Mouse (Mus musculus) urinary bladder, adult 2 months (tissue): ENCODE results near the gene Ntsr2. TPM values are rescaled to one million over a fixed set of nuclear protein-coding genes. Genes with fewer than 3 reads are reported as not detected.

ENCODE experiments used
- DNase-seq: peaks from one replicate; pipeline ENCODE4 v3.0.0; 2022; ENCODE audit warnings: low spot score
- polyA plus RNA-seq: library from polyadenylated mRNA; depleted of rRNA; stranded (reverse); fragments of >200 nt; gene quantifications from 2 replicates; pipeline ENCODE4 v1.2.3, GENCODE M21; 2012; rRNA removed

Gene Ntsr2
- 0.13 and 0.22 TPM in 2 replicates for polyA plus RNA-seq

DNA sequence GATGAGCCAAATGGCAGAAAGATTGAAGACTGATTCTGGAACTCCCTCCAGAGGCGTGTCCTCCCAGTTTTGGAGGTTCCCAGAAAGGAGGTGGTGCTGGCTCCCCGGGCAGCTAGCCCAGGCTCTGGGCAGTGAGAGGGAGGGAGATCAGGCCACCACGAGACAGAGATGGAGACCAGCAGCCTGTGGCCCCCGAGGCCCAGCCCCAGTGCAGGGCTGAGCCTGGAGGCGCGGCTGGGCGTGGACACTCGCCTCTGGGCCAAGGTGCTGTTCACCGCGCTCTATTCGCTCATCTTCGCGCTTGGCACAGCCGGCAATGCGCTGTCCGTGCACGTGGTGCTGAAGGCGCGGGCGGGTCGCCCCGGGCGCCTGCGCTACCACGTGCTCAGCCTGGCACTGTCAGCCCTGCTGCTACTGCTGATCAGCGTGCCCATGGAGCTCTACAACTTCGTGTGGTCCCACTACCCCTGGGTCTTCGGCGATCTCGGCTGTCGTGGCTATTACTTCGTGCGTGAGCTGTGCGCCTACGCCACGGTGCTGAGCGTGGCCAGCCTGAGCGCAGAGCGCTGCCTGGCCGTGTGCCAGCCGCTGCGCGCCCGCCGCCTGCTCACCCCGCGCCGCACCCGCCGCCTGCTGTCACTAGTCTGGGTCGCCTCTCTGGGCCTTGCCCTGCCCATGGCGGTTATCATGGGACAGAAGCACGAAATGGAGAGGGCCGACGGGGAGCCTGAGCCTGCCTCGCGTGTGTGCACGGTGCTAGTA is at the start of gene Ntsr2:
Gene Ntsr2 (plus strand): TSS at position 51 of the 762 bp plus-strand sequence.
- DNase-seq = peak; percentile 68

- no peak for DNase-seq
Measured at GRCm38 (mm10) chr12:16605624-16606023, 47.6 kb upstream of the Ntsr2 start.

DNA sequence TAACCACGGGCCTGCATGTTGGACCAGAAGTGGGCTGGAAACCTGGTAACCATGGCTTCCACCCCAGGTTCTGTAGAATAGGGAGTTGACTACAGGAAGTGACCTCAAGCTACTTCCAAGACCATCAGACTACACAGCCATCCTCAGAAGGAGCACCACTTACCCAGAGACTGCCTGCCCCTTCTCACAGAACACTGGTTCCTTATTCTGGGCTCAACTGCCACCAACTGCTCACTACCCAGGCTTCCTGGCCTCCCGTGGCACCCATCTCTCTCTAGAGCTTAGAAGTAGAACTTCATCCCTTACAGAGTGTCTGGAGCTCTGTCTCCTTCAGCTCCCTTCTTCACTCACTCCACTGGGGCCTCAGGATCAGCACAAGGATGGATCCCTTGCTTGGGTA is 42.2 kb upstream of the Ntsr2 start, which contains the start of gene Lpin1:
Gene Lpin1 (minus strand): TSS at position 31 of the 400 bp plus-strand sequence.
- no peak for DNase-seq

- DNase-seq = no peak
Measured at GRCm38 (mm10) chr12:16614556-16614955, 38.6 kb upstream of the Ntsr2 start.

- no peak for DNase-seq
Measured at GRCm38 (mm10) chr12:16615738-16616137, 37.4 kb upstream of the Ntsr2 start.

GRCm38 (mm10) chr12:16618512-16619274 is 34.5 kb upstream of the Ntsr2 start:
- DNase-seq = peak; percentile 41

GRCm38 (mm10) chr12:16619453-16619852 is 33.7 kb upstream of the Ntsr2 start:
- DNase-seq = no peak

DNA sequence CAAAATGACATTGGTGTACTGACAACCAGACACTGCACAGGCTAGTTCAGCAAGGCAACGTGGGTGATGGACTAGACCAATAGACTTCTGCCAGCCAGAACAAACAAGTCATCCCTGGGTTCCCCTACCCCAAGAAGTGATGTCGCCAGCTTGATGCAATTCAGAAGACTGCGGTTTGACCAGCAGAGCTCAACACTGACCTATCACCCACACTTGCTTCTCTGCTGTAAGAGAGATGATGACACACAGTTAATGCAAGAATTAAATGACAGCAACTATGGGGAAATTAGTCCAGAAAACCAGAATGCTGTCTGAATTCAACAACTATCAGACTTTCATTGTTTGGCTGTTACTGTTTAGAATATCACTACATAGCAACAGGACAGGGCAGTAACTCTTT is 33.0 kb upstream of the Ntsr2 start:
- no peak for DNase-seq

- DNase-seq = no peak
Measured at GRCm38 (mm10) chr12:16630152-16630865, 22.9 kb upstream of the Ntsr2 start.

GRCm38 (mm10) chr12:16630866-16631185 is 22.4 kb upstream of the Ntsr2 start:
- no peak for DNase-seq

DNA sequence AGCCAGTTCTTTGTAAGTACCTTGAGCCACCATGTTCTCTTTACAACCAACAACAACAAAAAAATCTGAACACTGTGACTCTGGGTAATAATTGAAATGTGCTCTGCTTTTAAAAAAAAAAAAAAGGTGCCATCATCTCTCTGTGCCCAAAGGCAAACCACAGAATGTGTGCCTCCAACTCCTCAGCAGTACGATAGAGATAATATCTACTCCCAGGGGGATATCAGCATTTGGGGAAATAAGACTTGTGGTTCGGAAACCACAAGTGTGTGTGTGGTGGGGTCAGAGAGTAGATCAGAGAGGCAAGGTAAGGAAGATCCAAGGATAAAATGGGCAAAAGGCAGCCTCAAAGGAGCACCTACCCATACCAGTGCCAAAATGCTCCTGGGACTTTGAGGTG is 21.8 kb upstream of the Ntsr2 start:
- no peak for DNase-seq

DNA sequence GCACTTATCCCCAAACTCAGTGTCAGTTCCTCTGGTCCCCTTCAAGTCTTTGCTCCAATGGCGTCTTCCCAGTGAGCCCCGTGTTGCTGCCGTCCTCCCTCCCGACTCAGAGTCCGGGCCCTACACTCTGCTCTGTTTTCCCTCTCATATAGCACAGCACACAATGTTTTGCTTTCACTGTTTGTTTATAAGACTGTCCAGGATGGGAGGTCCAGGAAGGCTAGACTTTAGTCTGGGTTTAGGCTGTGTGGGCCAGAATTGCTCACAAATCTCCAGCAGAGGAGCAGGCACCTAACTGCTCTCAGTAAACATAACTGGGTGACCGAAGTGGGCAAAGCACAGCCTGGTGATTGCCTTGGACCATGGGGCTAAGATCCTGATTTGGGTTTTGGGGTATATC is 19.9 kb upstream of the Ntsr2 start:
- no peak for DNase-seq

GRCm38 (mm10) chr12:16634075-16634813 is 18.9 kb upstream of the Ntsr2 start:
- no peak for DNase-seq

DNA sequence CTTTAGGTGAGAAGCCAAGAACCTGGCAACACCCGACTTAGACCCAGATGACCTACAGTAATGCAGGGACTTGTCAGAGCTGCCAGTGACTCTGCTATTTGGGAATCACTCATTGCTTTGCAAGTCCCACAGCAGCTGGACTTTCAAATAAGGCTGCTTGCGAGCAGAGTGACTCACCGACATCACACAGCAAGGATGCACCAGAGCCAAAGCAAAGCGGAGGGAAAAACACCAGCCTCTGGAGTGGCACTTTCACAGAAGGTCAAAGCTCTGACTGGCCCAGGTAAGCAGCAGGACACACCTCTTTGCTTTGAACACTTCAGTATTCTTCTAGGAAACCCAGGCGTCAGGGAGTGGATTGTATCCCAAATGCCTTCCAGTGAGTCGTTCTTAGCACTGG is 17.4 kb upstream of the Ntsr2 start:
- no peak for DNase-seq

DNA sequence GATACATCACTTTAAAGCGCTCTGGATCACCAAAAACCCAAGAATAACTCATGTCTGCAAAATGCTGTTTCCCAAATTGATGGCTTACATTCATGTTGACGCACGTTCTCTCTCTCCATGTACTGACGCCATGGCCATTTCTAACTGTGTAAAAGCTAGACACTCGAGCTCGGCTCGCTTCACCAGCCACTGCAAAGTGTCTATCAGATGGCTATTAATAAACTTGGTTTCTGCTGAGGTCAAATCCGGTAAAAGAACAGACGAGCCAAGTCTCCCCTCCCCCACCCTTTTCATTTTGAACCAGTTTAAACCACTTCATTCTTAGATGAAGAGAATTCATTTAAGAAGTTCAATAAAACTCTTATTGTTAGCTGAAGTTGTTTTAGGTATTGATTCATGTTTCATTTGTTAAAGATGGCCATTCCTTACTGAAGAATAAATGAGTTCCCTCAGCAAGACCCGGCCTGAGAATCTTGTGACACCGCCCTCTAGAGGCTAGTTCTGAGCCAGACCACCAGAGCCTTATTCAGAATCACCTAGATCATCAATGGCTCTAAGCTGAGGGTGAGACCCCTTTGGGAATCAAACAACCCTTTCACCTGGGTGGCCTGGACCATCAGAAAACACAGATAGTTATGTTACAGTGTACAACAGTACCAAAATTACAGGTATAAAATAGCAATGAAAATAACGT is 14.0 kb upstream of the Ntsr2 start:
- no peak for DNase-seq

DNA sequence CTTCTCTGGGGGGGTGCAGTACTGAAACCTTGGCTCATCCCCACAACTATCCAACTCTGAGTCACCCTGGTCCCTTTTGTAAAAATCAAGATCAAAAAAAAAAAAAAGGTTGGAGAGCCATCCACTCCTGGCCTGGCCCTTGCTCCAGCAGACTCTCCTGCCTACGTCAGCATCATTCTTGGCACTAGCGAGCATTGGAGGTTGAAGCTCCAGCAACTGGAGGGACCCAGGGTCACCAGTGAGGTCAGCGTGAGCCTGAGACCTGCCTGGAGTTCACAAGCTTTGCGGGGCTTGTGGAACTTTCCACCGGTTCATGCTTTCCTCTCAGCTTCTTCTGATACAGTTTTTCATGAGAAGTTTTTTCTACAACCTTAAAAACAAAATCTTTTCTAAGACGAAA is 13.1 kb upstream of the Ntsr2 start:
- no peak for DNase-seq

- DNase-seq = no peak
Measured at GRCm38 (mm10) chr12:16642000-16642399, 11.2 kb upstream of the Ntsr2 start.

- DNase-seq = no peak
Measured at GRCm38 (mm10) chr12:16643508-16644345, 9.5 kb upstream of the Ntsr2 start.

GRCm38 (mm10) chr12:16644698-16645097 is 8.5 kb upstream of the Ntsr2 start:
- DNase-seq = no peak

- no peak for DNase-seq
Measured at GRCm38 (mm10) chr12:16646780-16647409, 6.3 kb upstream of the Ntsr2 start.
